Mouse (Mus musculus) gonadal fat pad, adult 2 months (tissue): ENCODE measurements at regions not wholly inside any gene's neighbourhood (a gene's known extent, or its start where the extent isn't known, plus 50 kb on each side); places are given as distances from the start of the nearest gene placed in this dataset.

ENCODE experiments used
- DNase-seq: peaks from one replicate; pipeline ENCODE4 v3.0.0-alpha.2; 2012; ENCODE audit warnings: low read depth

DNA sequence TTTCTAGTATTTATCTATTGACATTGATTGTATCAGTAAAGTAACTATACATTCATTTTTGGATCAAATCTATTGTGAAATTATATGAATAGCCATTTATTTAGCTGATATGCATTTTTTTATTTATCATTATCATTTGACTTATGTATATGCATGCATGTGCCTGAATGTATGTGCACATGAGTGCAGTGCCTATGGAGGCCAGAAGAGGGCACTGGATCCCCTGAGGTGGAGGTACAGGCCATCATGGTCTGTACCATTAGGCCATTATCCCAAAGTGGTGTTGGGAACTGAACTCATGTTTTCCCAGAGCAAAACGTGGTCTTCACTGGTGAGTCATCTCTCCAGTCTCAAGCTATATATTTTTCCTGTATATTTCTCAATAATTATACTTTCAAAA is 63.5 kb upstream of the Nrsn1 start:
- no peak for DNase-seq
